Comparison of ENCODE assay signal across 8 mouse cellular contexts in the genomic region with DNA sequence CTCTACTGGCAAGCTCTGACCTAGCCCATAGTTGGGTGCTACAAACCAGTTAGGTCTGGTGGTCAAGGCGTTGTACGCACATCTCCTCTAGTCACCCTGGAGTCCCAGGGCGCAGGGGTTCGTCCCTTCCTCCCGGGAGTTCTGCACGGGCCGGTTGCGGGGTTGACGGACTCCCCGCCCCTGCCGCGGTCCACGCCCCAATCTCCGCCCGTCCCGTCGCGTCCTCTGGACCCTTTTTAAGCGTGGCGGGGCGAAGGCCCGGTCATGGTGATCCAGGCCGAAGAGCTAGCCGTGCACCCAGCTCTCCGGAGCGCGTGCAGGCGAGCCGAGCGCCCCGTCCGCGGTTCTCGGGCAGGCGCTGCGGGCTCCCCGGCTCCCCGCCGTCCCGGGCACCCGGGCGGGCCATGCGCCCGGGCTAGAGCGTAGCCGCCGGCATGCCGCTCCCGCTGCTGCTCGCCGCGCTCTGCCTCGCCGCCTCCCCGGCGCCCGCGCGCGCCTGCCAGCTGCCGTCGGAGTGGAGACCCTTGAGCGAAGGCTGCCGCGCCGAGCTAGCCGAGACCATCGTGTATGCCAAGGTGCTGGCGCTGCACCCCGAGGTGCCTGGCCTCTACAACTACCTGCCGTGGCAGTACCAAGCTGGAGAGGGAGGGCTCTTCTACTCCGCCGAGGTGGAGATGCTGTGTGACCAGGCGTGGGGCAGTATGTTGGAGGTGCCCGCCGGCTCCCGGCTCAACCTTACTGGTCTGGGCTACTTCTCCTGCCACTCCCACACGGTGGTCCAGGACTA. TPM values are rescaled to one million over a fixed set of nuclear protein-coding genes. Genes with fewer than 3 reads are reported as not detected.
DNase-seq lines count a peak whose midpoint lies in the region; ATAC-seq lines count a peak whose summit lies in the region.

Gene Ccdc3 (plus strand): TSS at position 277 of the 787 bp plus-strand sequence.

- 2% methylated on average over 47 of the region's 78 CpGs for WGBS in embryonic facial prominence, embryonic 14.5 days
- under 1% methylated on average over 76 of the region's 78 CpGs for WGBS in stomach, embryonic 16.5 days

- intact Hi-C loops in heart, postnatal 10 days (cut with DNase I), result no loop called here

- H3K4me3 ChIP-seq in embryonic facial prominence, embryonic 14.5 days (ENCODE audit: low read depth, low read length), result peak within 1 kb of the TSS; percentile 58
- H3K4me3 ChIP-seq in stomach, embryonic 16.5 days (replicated peaks; ENCODE audit: low read length), result peak within 1 kb of the TSS; percentile 55

- peaks cover 27% of the 10 kb centered on the region for H3K27me3 ChIP-seq in embryonic facial prominence, embryonic 14.5 days (replicated peaks; ENCODE audit: control insufficient read depth, insufficient read depth, low read length)
- peaks cover 7% of the 10 kb centered on the region; the same call in 1 of the 2 replicates for H3K27me3 ChIP-seq in stomach, embryonic 16.5 days (ENCODE audit: control insufficient read depth, insufficient read depth, low read length)

- peak within 1 kb of the TSS; percentile 85 for H3K4me2 ChIP-seq in embryonic facial prominence, embryonic 14.5 days (ENCODE audit: low read depth, low read length)
- peak within 1 kb of the TSS; percentile 72 for H3K4me2 ChIP-seq in stomach, embryonic 16.5 days (ENCODE audit: low read depth, low read length)

- peaks cover 5% of the 10 kb centered on the region; the same call in 1 of the 2 replicates for H3K4me1 ChIP-seq in embryonic facial prominence, embryonic 14.5 days (ENCODE audit: control insufficient read depth, insufficient read depth, low read length)
- H3K4me1 ChIP-seq in stomach, embryonic 16.5 days (ENCODE audit: control insufficient read depth, insufficient read depth, low read length), result peaks cover 10% of the 10 kb centered on the region; the same call in 1 of the 2 replicates

- no peaks in the 10 kb centered on the region for H3K36me3 ChIP-seq in embryonic facial prominence, embryonic 14.5 days (ENCODE audit: control insufficient read depth, insufficient read depth, low read length)
- no peaks in the 10 kb centered on the region for H3K36me3 ChIP-seq in stomach, embryonic 16.5 days (ENCODE audit: control insufficient read depth, insufficient read depth, low read length)

- peak within 1 kb of the TSS; percentile 67 for H3K9ac ChIP-seq in embryonic facial prominence, embryonic 14.5 days (ENCODE audit: low read depth, low read length)
- H3K9ac ChIP-seq in stomach, embryonic 16.5 days (ENCODE audit: low read length), result peak within 1 kb of the TSS; percentile 80

- no peak within 1 kb of the TSS for H3K27ac ChIP-seq in embryonic facial prominence, embryonic 14.5 days (replicated peaks; ENCODE audit: low read depth, low read length)
- H3K27ac ChIP-seq in stomach, embryonic 16.5 days (ENCODE audit: low read length), result no peak within 1 kb of the TSS

- peak; percentile 59 for ATAC-seq in embryonic facial prominence, embryonic 14.5 days (ENCODE audit: low read depth)
- peak; percentile 58 for ATAC-seq in stomach, embryonic 16.5 days (ENCODE audit: insufficient read depth, low FRiP score)
- ATAC-seq in monocyte, adult 5-6 weeks (replicated peaks; ENCODE audit: insufficient number of reproducible peaks, low FRiP score, low TSS enrichment, poor library complexity, severe bottlenecking), result no peak

- no peaks in the 10 kb centered on the region for H3K9me3 ChIP-seq in embryonic facial prominence, embryonic 14.5 days (ENCODE audit: control insufficient read depth, low read length)
- 0 out of 2 replicates have a peak, but pooled peaks cover 3% of the 10 kb centered on the region for H3K9me3 ChIP-seq in stomach, embryonic 16.5 days (replicated peaks; ENCODE audit: control insufficient read depth, low read length)

- DNase-seq in right cerebral cortex, postnatal 14 days, result peak; percentile 22
- no peak for DNase-seq in right cerebral cortex, postnatal 36 days (ENCODE audit: low spot score in 2 of 2)
- peak; percentile 33 for DNase-seq in embryonic facial prominence, embryonic 14.5 days (ENCODE audit: low spot score)
- peak; percentile 39 to 41 for DNase-seq in heart, postnatal 10 days
- DNase-seq in kidney, postnatal 4 days, result peak; percentile 70 to 76
- peak; percentile 8 for DNase-seq in lung, postnatal 25 days (ENCODE audit: low spot score)

RNA-seq across cellular contexts. Expression of gene Ccdc3, which starts in this region (rescaled TPM):
- polyA plus RNA-seq in embryonic facial prominence, embryonic 14.5 days (2014; fragmentation: Nextera tagmentation; extraction: Ambion mirVana), result 25.8 and 25.9 TPM in 2 replicates
- 1 to 10 TPM; 8.2 to 8.6 TPM for total RNA-seq in heart, postnatal 10 days (2021)
- polyA plus RNA-seq in stomach, embryonic 16.5 days (2015; fragmentation: Nextera tagmentation; extraction: Ambion mirVana), result 20.7 and 21.2 TPM in 2 replicates
- total RNA-seq in monocyte, adult 5-6 weeks (2017), result not detected in 3 replicates

Comparison
In these comparisons a context has a peak if more than half of its experiments do, and no peak if none do; other contexts are left out.
1. DNase-seq: peak in right cerebral cortex, postnatal 14 days (single experiment), embryonic facial prominence, embryonic 14.5 days (single experiment), heart, postnatal 10 days (2 of 2), kidney, postnatal 4 days (2 of 2) and lung, postnatal 25 days (single experiment); none in right cerebral cortex, postnatal 36 days (0 of 2).